Mouse (Mus musculus): ENCODE results near the gene Kera.

Kera gene

DNA sequence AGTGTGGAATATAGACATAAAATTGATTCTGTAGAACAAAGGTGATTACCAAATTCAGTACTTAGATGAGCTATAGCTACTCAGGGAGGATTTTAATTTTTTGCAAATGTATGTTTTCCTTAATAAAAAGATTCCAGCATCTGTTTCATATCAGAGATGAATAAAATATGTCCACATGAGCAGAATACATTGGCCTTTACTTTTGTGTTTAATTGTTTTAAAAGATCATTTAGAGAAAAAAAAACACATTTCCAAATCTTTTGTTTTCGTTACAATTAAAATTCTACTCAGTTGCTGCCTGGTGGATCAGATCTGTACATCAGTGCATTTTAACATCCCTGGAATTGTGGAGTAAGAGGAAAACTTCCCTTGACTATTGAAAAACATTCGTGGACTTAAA, at the start of gene Kera:
Gene Kera, plus strand, starts transcription at position 301 of the 400 bp plus-strand sequence.
- in situ Hi-C loops (cut with MboI; ENCODE audit: low sequenced_read_pairs), result no loop called here

DNA sequence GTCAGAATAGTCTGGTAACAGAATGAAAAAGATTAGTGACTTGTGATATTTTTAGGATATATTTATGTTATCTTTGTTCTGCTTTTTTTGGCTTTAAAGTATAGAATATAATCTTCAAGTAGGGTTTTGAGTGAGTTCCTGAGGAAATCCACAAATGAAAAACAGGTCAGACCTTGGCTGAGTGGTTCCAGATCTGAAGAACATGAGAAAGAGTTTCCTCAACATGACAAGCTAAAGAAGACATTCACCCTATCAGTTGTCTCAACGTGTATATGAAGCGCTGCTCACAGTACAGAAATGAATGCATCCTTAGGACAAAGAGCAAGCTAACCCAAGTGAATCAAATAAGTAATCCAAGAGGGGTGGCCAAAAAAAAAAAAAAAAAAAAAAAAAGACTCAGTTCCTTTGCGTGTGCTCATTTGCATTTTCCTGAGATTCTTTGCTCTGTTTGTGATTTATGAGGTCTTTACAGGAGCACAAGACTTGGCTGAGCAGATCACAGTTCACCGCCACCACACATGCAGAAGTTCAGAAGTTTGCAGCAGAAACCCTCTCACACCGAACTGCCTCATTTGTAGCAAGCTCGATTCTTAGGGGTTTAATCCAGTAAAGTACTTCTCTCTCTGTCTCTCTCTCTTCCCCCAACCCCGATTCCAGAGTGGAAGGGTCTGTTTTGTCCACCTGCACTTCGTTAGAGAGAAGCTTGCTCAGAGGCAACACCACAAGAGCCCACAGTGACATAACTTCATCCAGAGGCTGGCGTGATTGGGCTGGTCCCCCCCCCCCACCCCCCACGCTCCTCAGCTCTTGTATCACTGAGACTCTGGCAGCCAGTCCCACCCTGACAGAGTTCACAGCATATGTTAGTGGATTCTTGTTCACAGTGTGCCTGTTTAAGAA, 41.5 kb upstream of the Kera start, which contains the start of gene Lum:
Gene Lum, plus strand, starts transcription at position 172 of the 900 bp plus-strand sequence.
- in situ Hi-C loops (cut with MboI; ENCODE audit: low sequenced_read_pairs), result no loop called here

DNA sequence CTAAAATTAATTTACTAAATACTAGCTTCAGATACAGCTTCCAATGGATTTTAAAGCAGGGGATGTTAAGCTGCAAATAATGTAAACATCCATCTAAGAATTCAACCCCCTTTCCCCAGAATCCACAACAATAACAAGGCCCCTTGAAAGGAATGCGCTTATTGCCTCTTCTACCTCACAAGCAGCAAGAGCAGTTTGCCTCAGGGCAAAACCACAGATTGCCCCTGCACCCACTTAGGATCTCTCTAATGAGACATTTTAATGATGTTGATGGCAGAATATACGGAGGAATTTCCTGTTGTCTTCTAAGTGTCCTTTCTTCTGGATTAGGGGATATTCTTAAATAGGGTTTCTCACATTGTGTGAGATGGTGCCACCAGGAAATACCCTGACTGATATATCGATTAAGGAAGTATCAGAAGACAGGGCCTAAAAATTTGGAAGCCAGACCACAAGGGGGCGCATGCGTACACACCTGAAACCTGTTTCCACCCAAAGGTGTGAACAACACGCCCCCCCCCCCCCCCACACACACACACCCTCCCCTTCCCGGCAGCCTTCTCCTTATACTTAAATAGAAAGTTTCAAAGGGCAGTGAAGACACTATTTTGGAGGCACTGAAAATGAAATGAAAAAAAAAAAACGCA, 39.1 kb upstream of the Kera start:
- in situ Hi-C loops (cut with MboI; ENCODE audit: low sequenced_read_pairs), result no loop called here

- in situ Hi-C loops (cut with MboI; ENCODE audit: low sequenced_read_pairs), result no loop called here
Measured at GRCm38 (mm10) chr10:97582543-97583231, 24.0 kb upstream of the Kera start.

GRCm38 (mm10) chr10:97584176-97584575, 22.5 kb upstream of the Kera start:
- in situ Hi-C loops (cut with MboI; ENCODE audit: low sequenced_read_pairs), result no loop called here

- in situ Hi-C loops (cut with MboI; ENCODE audit: low sequenced_read_pairs), result no loop called here
Measured at GRCm38 (mm10) chr10:97587159-97587558, 19.5 kb upstream of the Kera start.

- in situ Hi-C loops (cut with MboI; ENCODE audit: low sequenced_read_pairs), result no loop called here
Measured at GRCm38 (mm10) chr10:97589574-97589973, 17.1 kb upstream of the Kera start.

GRCm38 (mm10) chr10:97591036-97591435, 15.6 kb upstream of the Kera start:
- in situ Hi-C loops (cut with MboI; ENCODE audit: low sequenced_read_pairs), result no loop called here

DNA sequence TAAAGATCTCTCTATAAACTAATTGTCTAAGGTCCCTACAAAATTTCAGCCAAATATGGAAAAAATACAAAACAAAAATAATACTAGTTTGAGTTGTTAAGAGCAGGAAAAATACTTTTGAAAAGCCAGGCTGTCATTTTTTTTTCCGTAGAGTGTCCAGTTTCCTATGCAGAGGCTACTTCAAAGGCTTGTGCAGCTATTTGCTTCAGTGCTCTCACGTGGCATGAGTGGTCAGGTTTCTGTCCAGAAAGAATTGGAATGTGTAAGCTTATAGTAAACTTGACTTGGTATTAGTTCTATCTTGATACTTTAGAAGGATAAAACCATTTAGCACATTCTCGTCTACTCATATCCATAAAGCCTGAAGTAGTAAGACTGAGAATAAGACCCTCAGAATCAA, 15.0 kb upstream of the Kera start:
- in situ Hi-C loops (cut with MboI; ENCODE audit: low sequenced_read_pairs), result no loop called here

- in situ Hi-C loops (cut with MboI; ENCODE audit: low sequenced_read_pairs), result no loop called here
Measured at GRCm38 (mm10) chr10:97595680-97596079, 11.0 kb upstream of the Kera start.

GRCm38 (mm10) chr10:97601744-97602143, 4.9 kb upstream of the Kera start:
- in situ Hi-C loops (cut with MboI; ENCODE audit: low sequenced_read_pairs), result no loop called here

DNA sequence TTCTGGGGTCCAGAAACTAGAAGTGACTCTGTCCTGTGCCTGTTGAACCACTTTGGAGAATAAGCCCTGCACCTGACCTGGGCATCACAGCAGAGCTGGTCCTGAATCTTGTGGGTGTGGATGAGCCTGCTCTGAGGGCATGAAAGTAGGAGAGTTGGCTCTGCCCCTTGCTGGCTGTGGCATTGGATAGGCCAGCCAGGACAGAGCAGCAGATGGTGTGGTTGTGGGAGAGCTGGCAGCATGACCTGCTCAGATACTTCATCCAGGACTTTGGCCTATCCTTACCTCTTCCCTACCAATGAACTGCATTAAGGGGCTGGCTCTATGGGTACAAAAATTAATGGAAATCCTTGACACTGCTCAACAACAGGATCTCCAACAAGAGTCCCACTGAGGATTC, 3.4 kb upstream of the Kera start:
- in situ Hi-C loops (cut with MboI; ENCODE audit: low sequenced_read_pairs), result no loop called here

DNA sequence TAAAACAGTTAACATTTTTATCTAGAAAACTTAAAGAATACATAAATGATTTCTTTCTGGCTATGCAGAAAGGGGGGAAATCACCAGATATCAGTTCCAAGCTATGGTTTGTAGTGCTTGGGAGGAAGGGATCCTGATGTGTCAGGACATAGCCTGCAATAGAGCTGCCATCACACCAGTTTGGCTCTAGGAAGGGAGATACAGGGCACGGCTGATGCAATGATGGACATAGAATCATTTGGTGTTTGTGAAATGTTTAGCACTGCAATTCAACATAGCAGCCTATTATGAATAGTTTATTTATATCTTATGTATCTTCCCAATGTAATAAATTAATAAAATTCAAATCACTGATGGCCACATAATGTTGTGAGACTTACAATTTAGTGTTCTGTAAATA, 15.6 kb downstream of the Kera start:
- in situ Hi-C loops (cut with MboI; ENCODE audit: low sequenced_read_pairs), result no loop called here

- in situ Hi-C loops (cut with MboI; ENCODE audit: low sequenced_read_pairs), result no loop called here
Measured at GRCm38 (mm10) chr10:97624381-97624780, 17.7 kb downstream of the Kera start.

DNA sequence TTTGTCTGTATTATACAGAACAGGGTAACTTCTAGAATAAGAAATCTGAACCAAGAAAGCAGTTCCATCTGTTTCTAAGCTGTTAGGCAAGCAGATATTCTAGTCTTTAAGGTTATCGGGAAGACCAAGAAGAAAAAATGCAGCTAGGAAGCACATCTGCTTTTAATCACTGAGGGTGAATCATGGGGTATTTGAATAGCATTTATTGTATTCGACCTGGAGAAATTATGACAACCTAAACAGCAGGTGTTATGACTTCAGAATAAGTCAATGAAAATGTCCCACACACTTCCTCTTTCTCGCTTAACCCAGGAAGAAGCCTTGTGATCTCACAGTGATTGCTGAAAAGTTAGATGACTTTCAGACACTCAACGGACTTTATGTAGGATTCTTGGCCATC, 18.4 kb downstream of the Kera start:
- in situ Hi-C loops (cut with MboI; ENCODE audit: low sequenced_read_pairs), result no loop called here

DNA sequence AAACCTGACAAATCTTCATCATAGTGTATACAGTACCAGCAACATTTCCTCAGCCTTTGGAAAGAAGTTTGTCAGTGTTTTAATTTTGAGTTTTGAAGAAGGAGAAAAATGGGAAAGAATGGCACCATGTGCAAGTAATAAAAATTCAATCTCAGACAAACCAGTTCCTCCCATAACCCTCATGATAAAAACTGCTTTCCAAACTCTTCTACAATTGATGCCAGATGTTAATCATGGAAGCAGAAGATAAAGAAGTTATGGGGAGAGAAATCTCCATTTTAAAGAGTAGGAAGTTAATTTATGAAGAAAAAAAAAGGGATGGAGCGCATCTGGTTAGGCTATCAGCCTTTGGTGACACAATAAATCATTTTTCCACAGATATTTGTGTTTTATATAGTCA, 19.9 kb downstream of the Kera start:
- in situ Hi-C loops (cut with MboI; ENCODE audit: low sequenced_read_pairs), result no loop called here

DNA sequence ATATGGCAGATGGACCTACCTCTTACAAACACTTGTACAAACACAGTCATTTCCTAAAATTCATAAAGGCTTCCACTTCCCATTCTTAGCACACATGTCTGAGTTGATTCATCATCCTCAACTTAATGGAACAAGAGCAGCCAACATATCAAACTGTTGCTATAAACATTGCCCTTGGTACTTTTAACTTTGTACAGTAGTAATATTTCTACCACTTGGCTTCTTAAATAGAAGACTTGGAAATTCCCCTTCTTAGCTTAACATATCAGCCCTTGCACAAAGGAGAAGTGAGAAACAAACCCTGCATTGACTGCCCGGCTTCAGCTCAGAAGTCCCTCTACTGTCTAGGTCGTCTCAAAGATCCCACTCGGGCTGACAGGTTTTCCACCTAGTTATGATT, 24.4 kb downstream of the Kera start:
- in situ Hi-C loops (cut with MboI; ENCODE audit: low sequenced_read_pairs), result no loop called here

DNA sequence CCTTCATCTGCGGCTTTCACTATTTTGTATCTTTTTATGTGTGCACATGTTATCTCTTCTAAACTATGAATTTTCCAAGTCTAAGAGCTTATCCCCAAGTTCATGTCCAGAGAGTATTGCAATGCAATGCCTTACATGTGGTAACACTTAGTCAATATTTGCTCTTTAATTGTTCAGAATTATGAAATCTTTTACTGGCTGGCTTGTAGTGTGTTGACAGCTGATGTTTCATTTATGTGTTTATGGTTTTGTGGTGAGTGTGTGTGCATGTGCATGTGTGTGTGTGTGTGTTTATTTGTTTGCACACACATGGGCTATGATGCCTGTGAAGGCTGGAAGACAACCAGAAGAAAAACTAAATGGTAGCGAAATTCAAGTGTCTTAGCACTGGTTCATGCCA, 35.2 kb downstream of the Kera start:
- in situ Hi-C loops (cut with MboI; ENCODE audit: low sequenced_read_pairs), result no loop called here

DNA sequence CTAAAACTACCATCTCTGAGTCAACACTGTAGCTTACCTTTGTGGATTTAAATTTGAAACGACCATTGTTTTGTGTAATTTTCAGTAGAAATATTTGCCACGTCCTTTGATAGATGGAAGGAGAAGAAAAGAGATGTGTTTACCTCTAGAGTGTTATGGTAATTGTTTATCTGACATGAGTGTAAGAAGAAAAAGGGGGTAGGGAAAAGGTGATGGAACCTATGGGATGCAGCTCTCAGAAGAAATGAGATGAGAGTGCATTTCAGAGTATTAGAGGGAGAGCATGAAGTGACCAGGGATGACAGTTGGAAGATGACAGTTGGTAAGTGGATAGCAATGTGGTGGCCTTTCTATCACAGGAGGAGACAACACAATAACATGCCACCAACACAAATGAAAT, 37.1 kb downstream of the Kera start, which contains the start of gene Epyc:
Gene Epyc, plus strand, starts transcription at position 301 of the 400 bp plus-strand sequence.
- in situ Hi-C loops (cut with MboI; ENCODE audit: low sequenced_read_pairs), result no loop called here

DNA sequence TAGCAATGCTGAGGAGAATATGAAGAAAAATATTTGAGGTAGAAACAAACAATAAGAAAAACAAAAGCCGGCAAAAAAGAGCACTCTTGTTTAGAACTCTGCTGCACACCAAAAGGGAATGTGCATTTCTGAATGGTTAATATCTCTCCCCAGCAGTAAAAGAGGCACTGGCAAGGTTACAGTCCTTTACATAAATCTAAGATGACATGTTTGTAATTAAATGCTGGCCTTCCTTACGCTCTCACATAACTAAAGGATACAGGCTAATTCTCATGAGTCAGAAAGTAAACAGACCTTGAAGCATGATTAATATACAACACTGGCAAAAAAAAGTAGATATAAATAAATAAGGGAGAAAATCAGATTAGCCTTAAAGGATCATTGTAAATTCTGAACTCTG, 43.7 kb downstream of the Kera start:
- in situ Hi-C loops (cut with MboI; ENCODE audit: low sequenced_read_pairs), result no loop called here

DNA sequence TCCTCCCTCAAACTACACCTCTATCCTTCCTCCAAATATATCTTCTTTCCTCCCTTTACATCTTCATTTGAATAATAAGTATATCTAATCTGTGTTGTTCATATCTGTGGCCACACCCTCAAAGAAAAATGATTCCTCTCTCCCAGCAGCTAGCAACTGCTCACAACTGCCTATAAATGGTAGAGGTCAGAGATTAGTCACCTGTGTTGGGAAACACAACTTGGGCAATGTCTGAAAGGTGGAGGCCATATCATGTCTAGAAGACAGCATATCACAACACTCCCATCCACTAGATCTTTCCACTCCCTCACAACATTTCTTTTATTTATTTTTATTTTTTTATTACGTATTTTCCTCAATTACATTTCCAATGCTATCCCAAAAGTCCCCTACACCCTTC, 52.8 kb downstream of the Kera start:
- in situ Hi-C loops (cut with MboI; ENCODE audit: low sequenced_read_pairs), result no loop called here

All from CH12F3 (cell line).